Mouse (Mus musculus) heart, postnatal 0 days (tissue): Measurements from ENCODE around the gene Vrk3. TPM values are rescaled to one million over a fixed set of nuclear protein-coding genes. Genes with fewer than 3 reads are reported as not detected.

Experiments
- ATAC-seq: fragments of 200-750 bp; cut with Nextera tagmentation; 2 replicates; pipeline ENCODE4 v1.8.0; 2017; ENCODE audit warnings: low read depth, moderate number of reproducible peaks, moderate library complexity; ENCODE audit not compliant: insufficient read depth
- DNase-seq: peaks from one replicate; pipeline ENCODE4 v3.0.0-alpha.2; 2016; ENCODE audit warnings: low spot score
- H3K27ac ChIP-seq: fragments of 300-500 bp; sonication (generic); 2 replicates; pipeline ENCODE4 v1.5.1; 2014; ENCODE audit warnings: low read depth, mild to moderate bottlenecking
- H3K27me3 ChIP-seq: fragments of 300-500 bp; sonication (generic); 2 replicates; pipeline ENCODE4 v1.6.1; 2014; ENCODE audit warnings: low read length, mixed read lengths; ENCODE audit not compliant: control insufficient read depth, insufficient read depth
- H3K36me3 ChIP-seq: fragments of 300-500 bp; sonication (generic); replicated peaks from 2 replicates; pipeline ENCODE4 v1.6.1; 2014; ENCODE audit warnings: low read length, mixed read lengths; ENCODE audit not compliant: control insufficient read depth, insufficient read depth
- H3K4me1 ChIP-seq: fragments of 300-500 bp; sonication (generic); 2 replicates; pipeline ENCODE4 v1.6.1; 2014; ENCODE audit warnings: antibody characterized with exemption; ENCODE audit not compliant: control insufficient read depth, insufficient read depth
- H3K4me2 ChIP-seq: fragments of 300-500 bp; sonication (generic); 2 replicates; pipeline ENCODE4 v1.6.1; 2014; ENCODE audit warnings: low read depth, mild to moderate bottlenecking, low read length, moderate library complexity
- H3K4me3 ChIP-seq: fragments of 300-500 bp; sonication (generic); 2 replicates; pipeline ENCODE4 v1.5.1; 2014; ENCODE audit warnings: low read depth, low read length
- H3K9ac ChIP-seq: fragments of 300-500 bp; sonication (generic); replicated peaks from 2 replicates; pipeline ENCODE4 v1.6.1; 2014; ENCODE audit warnings: low read depth, low read length, mixed read lengths
- H3K9me3 ChIP-seq: fragments of 300-500 bp; sonication (generic); replicated peaks from 2 replicates; pipeline ENCODE4 v1.6.1; 2016; ENCODE audit warnings: low read length; ENCODE audit not compliant: control insufficient read depth
- CTCF ChIP-seq: IDR thresholded peaks from 2 replicates; pipeline ENCODE4 v1.5.1; 2016; ENCODE audit warnings: antibody characterized with exemption, control low read depth, low read depth
- EP300 ChIP-seq: IDR thresholded peaks from 2 replicates; pipeline ENCODE4 v1.6.1; 2016; ENCODE audit warnings: antibody characterized with exemption, low read depth
- WGBS: fragments of 180-500 bp; shearing (Covaris S2); extraction: QIAGEN DNeasy Blood & Tissue Kit; methylation state at CpG from one replicate; pipeline ENCODE4 v1.1.7; 2014; 5-methylcytosine and 5-hydroxymethylcytosine counted together
- polyA plus RNA-seq: library from polyadenylated mRNA; unstranded; fragments of >200 nt; fragmentation: Nextera tagmentation; extraction: Ambion mirVana; gene quantifications from 2 replicates; pipeline ENCODE4 v1.2.1, GENCODE M21; 2015
- total RNA-seq: library from RNA; depleted of rRNA; stranded (reverse); fragments of >200 nt; gene quantifications from 2 replicates; pipeline ENCODE4 v1.2.3, GENCODE M21; 2014; ENCODE audit warnings: low replicate concordance; rRNA removed

Vrk3 gene
- total and polyA plus RNA-seq, 2 experiments from 2014 or later = 25.7 to 28.7 TPM

DNA sequence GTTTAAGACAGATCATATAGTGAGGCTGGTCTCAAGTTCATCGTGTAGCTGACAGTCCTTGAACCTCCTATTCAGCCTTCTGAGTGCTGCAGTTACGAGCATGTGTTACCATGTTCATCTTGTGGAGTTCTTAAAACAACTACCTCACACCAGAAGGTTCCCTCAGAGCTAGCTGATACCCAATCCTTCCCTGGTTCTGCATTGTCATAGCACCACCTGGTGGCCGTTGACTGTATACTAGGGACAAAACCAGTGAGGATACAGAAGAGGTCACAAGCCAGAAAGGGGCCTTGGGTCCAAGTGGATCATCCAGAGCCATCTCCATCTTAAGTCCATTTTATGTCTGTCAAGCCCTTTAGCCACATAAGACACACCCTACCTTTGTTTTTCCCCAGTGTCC lies 76.7 kb downstream of the Vrk3 start:
- Histone ChIP-seq H3K9ac (no peak overlapping the region), H3K27ac (no peak overlapping the region), H3K36me3 (peaks cover 19% of the 10 kb centered on the region), H3K9me3 (no peaks in the 10 kb centered on the region), H3K4me2 (no peak overlapping the region), H3K27me3 (no peaks in the 10 kb centered on the region), H3K4me1 (peaks cover 10% of the 10 kb centered on the region), H3K4me3 (no peak overlapping the region)
- TF ChIP-seq CTCF (peak; percentile 95), EP300 (no peak)
- 15% methylated on average over 3 of the region's 3 CpGs for WGBS
- peak; percentile 74 for DNase-seq
- peak; percentile 75; the same call in 1 of the 2 replicates for ATAC-seq

GRCm38 (mm10) chr7:44826771-44827170 lies 78.6 kb downstream of the Vrk3 start:
- peaks cover under 1% of the 10 kb centered on the region; the same call in 1 of the 2 replicates for H3K4me1 ChIP-seq
- H3K4me3 ChIP-seq = no peak overlapping the region
- H3K27ac ChIP-seq = no peak overlapping the region
- peaks cover 38% of the 10 kb centered on the region for H3K36me3 ChIP-seq
- ATAC-seq = no peak
- no peak overlapping the region for H3K4me2 ChIP-seq
- no peaks in the 10 kb centered on the region for H3K27me3 ChIP-seq
- H3K9me3 ChIP-seq = no peaks in the 10 kb centered on the region
- DNase-seq = no peak
- 84% methylated on average over 3 of the region's 3 CpGs for WGBS
- TF ChIP-seq CTCF = no peak
- no peak for TF ChIP-seq EP300
- no peak overlapping the region for H3K9ac ChIP-seq

Other genes starting within 250 kb of the Vrk3 start
- 3.3 and 4.5 TPM in 2 replicates for gene Mybpc2, start 223.8 kb upstream of the Vrk3 start, total RNA-seq
- 2.5 and 2.6 TPM in 2 replicates for gene Mybpc2, start 223.8 kb upstream of the Vrk3 start, polyA plus RNA-seq
- 1.2 and 2.6 TPM in 2 replicates for gene Spib, start 216.3 kb upstream of the Vrk3 start, total RNA-seq
- 0.11 and 0.12 TPM in 2 replicates for gene Spib, start 216.3 kb upstream of the Vrk3 start, polyA plus RNA-seq
- gene Pold1, start 199.6 kb upstream of the Vrk3 start, total RNA-seq = 36.1 and 41.8 TPM in 2 replicates
- 18.3 and 18.9 TPM in 2 replicates for gene Pold1, start 199.6 kb upstream of the Vrk3 start, polyA plus RNA-seq
- gene Nr1h2, start 194.5 kb upstream of the Vrk3 start, total RNA-seq = 60.9 and 70.3 TPM in 2 replicates
- gene Nr1h2, start 194.5 kb upstream of the Vrk3 start, polyA plus RNA-seq = 50.1 and 51.3 TPM in 2 replicates
- gene Napsa, start 176.0 kb upstream of the Vrk3 start, total RNA-seq = 1.2 TPM in 1 of 2 replicates, not detected in the other
- gene Napsa, start 176.0 kb upstream of the Vrk3 start, polyA plus RNA-seq = 0.65 and 0.81 TPM in 2 replicates
- not detected in 2 replicates for gene Kcnc3, start 157.7 kb upstream of the Vrk3 start, total RNA-seq
- not detected in 2 replicates for gene Kcnc3, start 157.7 kb upstream of the Vrk3 start, polyA plus RNA-seq
- gene Myh14, start 77.6 kb upstream of the Vrk3 start, total RNA-seq = 2.9 TPM in 2 replicates
- gene Myh14, start 77.6 kb upstream of the Vrk3 start, polyA plus RNA-seq = 0.89 and 1.4 TPM in 2 replicates
- not detected in 2 replicates for gene Izumo2, start 39.7 kb upstream of the Vrk3 start, total RNA-seq
- not detected in 2 replicates for gene Izumo2, start 39.7 kb upstream of the Vrk3 start, polyA plus RNA-seq
- 0.46 TPM in 1 of 2 replicates, not detected in the other for gene Zfp473, start 2.6 kb downstream of the Vrk3 start, total RNA-seq
- 0.15 TPM in 2 replicates for gene Zfp473, start 2.6 kb downstream of the Vrk3 start, polyA plus RNA-seq
- 75.3 and 78.0 TPM in 2 replicates for gene Nup62, start 67.7 kb downstream of the Vrk3 start, total RNA-seq
- 37.6 and 40.9 TPM in 2 replicates for gene Nup62, start 67.7 kb downstream of the Vrk3 start, polyA plus RNA-seq
- not detected in 2 replicates for gene Il4i1, start 68.0 kb downstream of the Vrk3 start, total RNA-seq
- 0.93 and 1.1 TPM in 2 replicates for gene Il4i1, start 68.0 kb downstream of the Vrk3 start, polyA plus RNA-seq
- 5.6 and 16.0 TPM in 2 replicates for gene Atf5, start 68.2 kb downstream of the Vrk3 start, total RNA-seq
- gene Atf5, start 68.2 kb downstream of the Vrk3 start, polyA plus RNA-seq = 3.0 and 3.5 TPM in 2 replicates
- gene Akt1s1, start 100.6 kb downstream of the Vrk3 start, total RNA-seq = 81.8 and 137 TPM in 2 replicates
- 91.3 and 91.8 TPM in 2 replicates for gene Akt1s1, start 100.6 kb downstream of the Vrk3 start, polyA plus RNA-seq
- gene Tbc1d17, start 100.7 kb downstream of the Vrk3 start, total RNA-seq = 43.5 and 101 TPM in 2 replicates
- 51.7 and 57.5 TPM in 2 replicates for gene Tbc1d17, start 100.7 kb downstream of the Vrk3 start, polyA plus RNA-seq
- 43.6 and 45.9 TPM in 2 replicates for gene Pnkp, start 108.7 kb downstream of the Vrk3 start, total RNA-seq
- 24.5 and 27.2 TPM in 2 replicates for gene Pnkp, start 108.7 kb downstream of the Vrk3 start, polyA plus RNA-seq
- gene Ptov1, start 121.4 kb downstream of the Vrk3 start, total RNA-seq = 335 and 364 TPM in 2 replicates
- 246 and 248 TPM in 2 replicates for gene Ptov1, start 121.4 kb downstream of the Vrk3 start, polyA plus RNA-seq
- 112 and 136 TPM in 2 replicates for gene Med25, start 144.3 kb downstream of the Vrk3 start, total RNA-seq
- gene Med25, start 144.3 kb downstream of the Vrk3 start, polyA plus RNA-seq = 69.0 and 73.3 TPM in 2 replicates
- gene Fuz, start 147.7 kb downstream of the Vrk3 start, total RNA-seq = 25.0 and 50.8 TPM in 2 replicates
- 10.0 and 12.0 TPM in 2 replicates for gene Fuz, start 147.7 kb downstream of the Vrk3 start, polyA plus RNA-seq
- 63.1 and 99.0 TPM in 2 replicates for gene Ap2a1, start 181.1 kb downstream of the Vrk3 start, total RNA-seq
- 36.2 and 37.1 TPM in 2 replicates for gene Ap2a1, start 181.1 kb downstream of the Vrk3 start, polyA plus RNA-seq
- not detected in 2 replicates for gene Tsks, start 194.8 kb downstream of the Vrk3 start, total RNA-seq
- gene Tsks, start 194.8 kb downstream of the Vrk3 start, polyA plus RNA-seq = 0.16 and 0.27 TPM in 2 replicates
- 7.5 and 12.7 TPM in 2 replicates for gene Cpt1c, start 226.4 kb downstream of the Vrk3 start, total RNA-seq
- 3.4 and 3.9 TPM in 2 replicates for gene Cpt1c, start 226.4 kb downstream of the Vrk3 start, polyA plus RNA-seq
- 152 and 173 TPM in 2 replicates for gene Prmt1, start 238.2 kb downstream of the Vrk3 start, total RNA-seq
- 271 and 300 TPM in 2 replicates for gene Prmt1, start 238.2 kb downstream of the Vrk3 start, polyA plus RNA-seq
- gene Irf3, start 249.2 kb downstream of the Vrk3 start, total RNA-seq = 31.7 and 61.1 TPM in 2 replicates
- 44.8 and 51.7 TPM in 2 replicates for gene Irf3, start 249.2 kb downstream of the Vrk3 start, polyA plus RNA-seq